Mouse (Mus musculus): ENCODE results near the gene Inhbb.

Gene Inhbb

GRCm38 (mm10) chr1:119375376-119375775 is 46.7 kb downstream of the Inhbb start:
- no peak for DNase-seq (ENCODE audit: low spot score)

GRCm38 (mm10) chr1:119367546-119367945 is 54.5 kb downstream of the Inhbb start:
- DNase-seq (ENCODE audit: low spot score): no peak

- DNase-seq (ENCODE audit: low spot score): no peak
Observed at GRCm38 (mm10) chr1:119366315-119366714, 55.7 kb downstream of the Inhbb start.

All from yolk sac, embryonic 10.5 days (tissue).